Mouse (Mus musculus) heart, embryonic 15.5 days (tissue): ENCODE results near the gene Auts2. TPM values are rescaled to one million over a fixed set of nuclear protein-coding genes. Genes with fewer than 3 reads are reported as not detected.

Experiments used
- ATAC-seq: fragments of 200-750 bp; cut with Nextera tagmentation; replicated peaks from 2 replicates; pipeline ENCODE4 v1.8.0; 2017; ENCODE audit warnings: low read depth, moderate TSS enrichment; ENCODE audit not compliant: insufficient number of reproducible peaks, insufficient read depth, low FRiP score
- H3K27ac ChIP-seq: fragments of 300-500 bp; sonication (generic); 2 replicates; pipeline ENCODE4 v1.5.1; 2015; ENCODE audit warnings: mild to moderate bottlenecking, inconsistent platforms
- H3K27me3 ChIP-seq: fragments of 300-500 bp; sonication (generic); 2 replicates; pipeline ENCODE4 v1.6.1; 2015; ENCODE audit warnings: inconsistent platforms
- H3K36me3 ChIP-seq: fragments of 300-500 bp; sonication (generic); 2 replicates; pipeline ENCODE4 v1.6.1; 2015; ENCODE audit warnings: mild to moderate bottlenecking, inconsistent platforms
- H3K4me1 ChIP-seq: fragments of 300-500 bp; sonication (generic); replicated peaks from 2 replicates; pipeline ENCODE4 v1.6.1; 2015; ENCODE audit warnings: inconsistent platforms
- H3K4me2 ChIP-seq: fragments of 300-500 bp; sonication (generic); 2 replicates; pipeline ENCODE4 v1.6.1; 2015; ENCODE audit warnings: inconsistent platforms, mild to moderate bottlenecking, moderate library complexity
- H3K4me3 ChIP-seq: fragments of 300-500 bp; sonication (generic); 2 replicates; pipeline ENCODE4 v1.5.1; 2015; ENCODE audit warnings: mild to moderate bottlenecking, inconsistent platforms
- H3K9ac ChIP-seq: fragments of 300-500 bp; sonication (generic); 2 replicates; pipeline ENCODE4 v1.6.1; 2015; ENCODE audit warnings: mild to moderate bottlenecking, inconsistent platforms
- H3K9me3 ChIP-seq: fragments of 300-500 bp; sonication (generic); replicated peaks from 2 replicates; pipeline ENCODE4 v1.6.1; 2016; ENCODE audit warnings: inconsistent platforms
- WGBS: fragments of 180-500 bp; shearing (Covaris S2); methylation state at CpG from one replicate; pipeline ENCODE4 v1.1.7; 2015; ENCODE audit warnings: mixed read lengths; 5-methylcytosine and 5-hydroxymethylcytosine counted together
- polyA plus RNA-seq: library from polyadenylated mRNA; unstranded; fragments of >200 nt; fragmentation: Nextera tagmentation; extraction: Ambion mirVana; gene quantifications from 2 replicates; pipeline ENCODE4 v1.2.1, GENCODE M21; 2015

The Auts2 gene
- polyA plus RNA-seq, 1 experiment from 2014 or later = 12.9 TPM

DNA sequence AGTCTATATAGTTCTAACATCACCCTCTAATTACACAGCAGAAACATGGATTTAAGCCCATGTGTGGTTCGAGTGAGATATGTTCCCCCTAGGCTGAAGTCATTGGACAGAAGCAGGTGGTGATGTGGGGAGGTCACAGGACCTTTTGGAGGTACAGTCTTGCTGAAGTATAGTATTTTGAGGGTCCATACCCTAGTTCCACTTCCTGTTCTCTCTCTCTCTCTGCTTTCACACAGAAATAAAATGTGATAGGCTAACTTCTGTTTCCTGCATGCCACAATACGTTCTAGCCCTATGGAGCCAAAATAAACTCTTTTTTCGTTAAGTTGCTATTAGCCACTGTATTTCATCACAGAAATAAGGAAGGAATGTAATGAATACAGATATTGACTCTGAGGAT, 376.6 kb downstream of the Auts2 start:
- ATAC-seq = no peak
- H3K9ac ChIP-seq = no peak overlapping the region
- 68% methylated on average over 3 of the region's 3 CpGs for WGBS
- no peaks in the 10 kb centered on the region for H3K27me3 ChIP-seq
- H3K9me3 ChIP-seq = no peaks in the 10 kb centered on the region
- H3K36me3 ChIP-seq = no peaks in the 10 kb centered on the region
- H3K4me1 ChIP-seq = peaks cover 24% of the 10 kb centered on the region
- no peak overlapping the region for H3K4me2 ChIP-seq
- no peak overlapping the region for H3K4me3 ChIP-seq
- H3K27ac ChIP-seq = no peak overlapping the region

DNA sequence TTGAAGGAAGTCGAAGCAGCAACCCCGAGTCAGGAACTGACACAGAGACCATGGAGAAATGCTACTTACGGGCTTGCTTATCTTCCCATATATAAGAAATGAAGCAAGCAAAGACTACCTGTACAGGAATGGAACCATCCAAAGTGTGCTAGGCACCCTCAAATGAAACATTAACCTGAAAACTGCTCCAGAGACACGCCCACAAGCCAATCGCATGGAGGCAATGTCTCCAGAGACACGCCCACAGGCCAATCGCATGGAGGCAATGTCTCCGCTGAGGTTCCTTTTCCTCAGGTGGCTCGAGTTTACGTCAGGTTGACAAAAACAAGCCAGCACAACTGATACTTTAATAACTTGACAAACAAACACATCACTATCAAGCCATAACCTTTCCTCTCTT, 379.2 kb downstream of the Auts2 start:
- no peaks in the 10 kb centered on the region for H3K9me3 ChIP-seq
- H3K4me3 ChIP-seq = no peak overlapping the region
- no peak overlapping the region for H3K9ac ChIP-seq
- no peaks in the 10 kb centered on the region for H3K27me3 ChIP-seq
- no peak overlapping the region for H3K27ac ChIP-seq
- H3K4me2 ChIP-seq = no peak overlapping the region
- 78% methylated on average over 10 of the region's 10 CpGs for WGBS
- H3K36me3 ChIP-seq = no peaks in the 10 kb centered on the region
- ATAC-seq = no peak
- H3K4me1 ChIP-seq = peaks cover 14% of the 10 kb centered on the region

DNA sequence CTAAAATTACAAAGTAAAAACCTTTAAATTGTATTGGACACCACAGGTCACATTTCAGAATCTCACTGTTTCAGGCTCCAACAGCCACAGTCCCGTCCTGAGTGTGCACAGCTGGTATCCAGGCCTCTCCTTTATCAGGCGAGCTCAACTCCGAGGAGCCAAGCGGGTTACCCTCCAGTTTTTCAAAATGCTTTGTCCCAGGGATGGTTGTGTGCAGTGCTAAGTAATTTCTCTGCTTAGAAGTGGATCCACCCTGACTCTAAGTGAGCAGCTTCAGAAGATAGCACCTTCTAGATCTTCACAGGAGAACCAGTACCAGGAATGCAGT, 381.0 kb downstream of the Auts2 start:
- Histone ChIP-seq H3K36me3 (no peaks in the 10 kb centered on the region), H3K4me2 (no peak overlapping the region), H3K9me3 (no peaks in the 10 kb centered on the region), H3K27ac (no peak overlapping the region), H3K27me3 (no peaks in the 10 kb centered on the region), H3K4me3 (no peak overlapping the region), H3K9ac (no peak overlapping the region), H3K4me1 (peaks cover 12% of the 10 kb centered on the region)
- no peak for ATAC-seq
- 56% methylated on average over 4 of the region's 4 CpGs for WGBS

GRCm38 (mm10) chr5:132161338-132162205, 381.6 kb downstream of the Auts2 start:
- no peaks in the 10 kb centered on the region for H3K9me3 ChIP-seq
- H3K27me3 ChIP-seq = no peaks in the 10 kb centered on the region
- ATAC-seq = no peak
- 52% methylated on average over 9 of the region's 9 CpGs for WGBS
- H3K4me1 ChIP-seq = peaks cover 12% of the 10 kb centered on the region
- H3K36me3 ChIP-seq = no peaks in the 10 kb centered on the region
- H3K4me2 ChIP-seq = no peak overlapping the region
- no peak overlapping the region for H3K9ac ChIP-seq
- H3K4me3 ChIP-seq = no peak overlapping the region
- H3K27ac ChIP-seq = peak overlapping the region; percentile 47

DNA sequence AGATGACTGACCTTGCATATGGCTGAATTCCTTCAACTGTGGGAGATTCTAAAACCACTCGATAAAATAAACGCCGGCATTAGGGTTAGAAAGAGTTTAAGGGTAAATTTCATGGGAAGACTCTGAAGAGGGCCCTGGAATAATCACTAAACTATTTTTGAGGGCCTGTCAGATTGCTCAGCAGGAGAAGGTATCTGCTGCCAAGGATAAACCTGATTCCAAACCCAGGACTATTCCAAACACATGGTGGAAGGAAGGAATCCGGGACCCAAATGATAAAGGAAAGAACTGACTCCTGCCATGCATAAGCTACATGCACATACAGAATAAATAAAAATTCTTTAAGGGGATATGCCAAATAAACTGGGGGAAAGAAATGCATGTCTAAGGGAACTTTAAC, 399.0 kb downstream of the Auts2 start:
- H3K4me1 ChIP-seq = no peaks in the 10 kb centered on the region
- H3K9me3 ChIP-seq = no peaks in the 10 kb centered on the region
- ATAC-seq = no peak
- WGBS = 85% methylated on average over 4 of the region's 4 CpGs
- H3K4me2 ChIP-seq = no peak overlapping the region
- H3K9ac ChIP-seq = no peak overlapping the region
- H3K27me3 ChIP-seq = no peaks in the 10 kb centered on the region
- H3K36me3 ChIP-seq = no peaks in the 10 kb centered on the region
- no peak overlapping the region for H3K27ac ChIP-seq
- no peak overlapping the region for H3K4me3 ChIP-seq

- Histone ChIP-seq H3K4me2 (no peak overlapping the region), H3K27me3 (no peaks in the 10 kb centered on the region), H3K27ac (no peak overlapping the region), H3K9ac (no peak overlapping the region), H3K36me3 (no peaks in the 10 kb centered on the region), H3K9me3 (no peaks in the 10 kb centered on the region), H3K4me1 (peaks cover 6% of the 10 kb centered on the region), H3K4me3 (no peak overlapping the region)
- whole genome bisulfite sequencing = 65% methylated on average over 4 of the region's 4 CpGs
- no peak for ATAC-seq
Measured at GRCm38 (mm10) chr5:132140816-132141215, 402.3 kb downstream of the Auts2 start.

- Histone ChIP-seq H3K9me3 (no peaks in the 10 kb centered on the region), H3K4me2 (no peak overlapping the region), H3K9ac (no peak overlapping the region), H3K4me3 (no peak overlapping the region), H3K27ac (no peak overlapping the region), H3K27me3 (no peaks in the 10 kb centered on the region), H3K36me3 (no peaks in the 10 kb centered on the region), H3K4me1 (peaks cover 12% of the 10 kb centered on the region)
- WGBS = 64% methylated on average over 7 of the region's 7 CpGs
- ATAC-seq = 0 out of 2 replicates have a peak, but pooled peaks have one; percentile 22
Measured at GRCm38 (mm10) chr5:132135941-132136663, 407.0 kb downstream of the Auts2 start.

- Histone ChIP-seq H3K9ac (no peak overlapping the region), H3K4me2 (no peak overlapping the region), H3K36me3 (no peaks in the 10 kb centered on the region), H3K27me3 (no peaks in the 10 kb centered on the region), H3K4me1 (peaks cover 12% of the 10 kb centered on the region), H3K27ac (no peak overlapping the region), H3K4me3 (no peak overlapping the region), H3K9me3 (no peaks in the 10 kb centered on the region)
- ATAC-seq = no peak
- 42% methylated on average over 3 of the region's 3 CpGs for WGBS
Measured at GRCm38 (mm10) chr5:132131948-132132347, 411.2 kb downstream of the Auts2 start.

- no peak for ATAC-seq
- 57% methylated on average over 4 of the region's 4 CpGs for WGBS
Measured at GRCm38 (mm10) chr5:132130577-132130976, 412.6 kb downstream of the Auts2 start.

DNA sequence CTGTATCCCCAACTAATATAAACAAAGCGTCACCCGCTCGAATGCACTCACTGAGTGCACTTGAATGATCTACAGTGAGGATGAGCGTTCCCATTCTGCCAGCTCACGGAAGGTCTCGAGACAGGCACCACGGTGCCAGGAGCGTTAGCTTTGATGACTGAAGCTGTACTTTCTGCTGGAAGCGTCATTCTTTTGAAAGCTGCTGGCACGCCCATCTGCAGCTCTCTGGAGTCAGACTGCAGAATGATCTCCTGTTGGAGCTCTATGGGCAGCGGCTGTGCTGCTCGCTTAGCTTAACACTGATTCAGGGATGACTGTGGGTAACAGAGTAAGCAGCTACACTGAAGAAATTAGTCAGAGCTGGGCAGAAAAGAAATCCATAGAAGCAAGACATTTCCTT, 416.5 kb downstream of the Auts2 start:
- Histone ChIP-seq H3K4me3 (no peak overlapping the region), H3K4me2 (no peak overlapping the region), H3K9ac (no peak overlapping the region), H3K4me1 (no peaks in the 10 kb centered on the region; the same call in 1 of the 2 replicates), H3K36me3 (no peaks in the 10 kb centered on the region), H3K27me3 (no peaks in the 10 kb centered on the region), H3K27ac (no peak overlapping the region), H3K9me3 (no peaks in the 10 kb centered on the region)
- whole genome bisulfite sequencing = 84% methylated on average over 12 of the region's 12 CpGs
- ATAC-seq = no peak

More at GRCm38 (mm10) chr5:132130577-132130976, 412.6 kb downstream of the Auts2 start:
- no peaks in the 10 kb centered on the region for H3K9me3 ChIP-seq
- H3K27me3 ChIP-seq = no peaks in the 10 kb centered on the region
- H3K27ac ChIP-seq = no peak overlapping the region
- H3K36me3 ChIP-seq = no peaks in the 10 kb centered on the region
- H3K9ac ChIP-seq = no peak overlapping the region
- H3K4me3 ChIP-seq = no peak overlapping the region
- H3K4me2 ChIP-seq = no peak overlapping the region
- H3K4me1 ChIP-seq = peaks cover 5% of the 10 kb centered on the region

DNA sequence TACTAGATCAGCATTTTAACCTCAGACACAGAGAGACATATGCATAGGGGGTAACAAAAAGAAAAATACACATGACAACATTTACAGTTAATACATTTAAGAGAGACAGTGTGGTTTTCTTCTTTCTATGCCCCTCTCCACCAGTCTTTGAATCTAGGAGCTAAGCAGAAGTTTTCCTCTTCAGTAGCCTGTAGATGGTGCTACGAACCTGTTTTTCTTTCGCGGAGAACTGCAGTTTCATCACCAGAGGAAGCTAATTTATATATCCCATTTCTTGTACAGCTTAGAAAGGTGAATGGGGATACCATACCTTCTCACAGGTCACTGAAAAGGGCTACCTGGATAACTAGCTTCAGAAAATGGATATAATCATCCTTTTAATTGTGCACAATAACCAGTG, 427.5 kb downstream of the Auts2 start:
- H3K9ac ChIP-seq = no peak overlapping the region
- no peak overlapping the region for H3K27ac ChIP-seq
- 62% methylated on average over 3 of the region's 3 CpGs for WGBS
- H3K27me3 ChIP-seq = no peaks in the 10 kb centered on the region
- no peak overlapping the region for H3K4me2 ChIP-seq
- H3K4me3 ChIP-seq = no peak overlapping the region
- H3K4me1 ChIP-seq = no peaks in the 10 kb centered on the region
- H3K9me3 ChIP-seq = no peaks in the 10 kb centered on the region
- H3K36me3 ChIP-seq = no peaks in the 10 kb centered on the region
- ATAC-seq = no peak
